Mouse (Mus musculus) forebrain, embryonic 16.5 days (tissue): ENCODE measurements around the gene Rgs8. TPM values are rescaled to one million over a fixed set of nuclear protein-coding genes. Genes with fewer than 3 reads are reported as not detected.

ENCODE experiments used
- ATAC-seq: fragments of 200-750 bp; cut with Nextera tagmentation; 2 replicates; pipeline ENCODE4 v1.8.0; 2017; ENCODE audit warnings: mild to moderate bottlenecking, moderate library complexity
- H3K27ac ChIP-seq: fragments of 300-500 bp; sonication (generic); 2 replicates; pipeline ENCODE4 v1.5.1; 2014; ENCODE audit warnings: low read length, control low read depth
- H3K27me3 ChIP-seq: fragments of 300-500 bp; sonication (generic); replicated peaks from 2 replicates; pipeline ENCODE4 v1.6.1; 2014; ENCODE audit warnings: low read length; ENCODE audit not compliant: control insufficient read depth, insufficient read depth
- H3K36me3 ChIP-seq: fragments of 300-500 bp; sonication (generic); 2 replicates; pipeline ENCODE4 v1.6.1; 2014; ENCODE audit not compliant: control insufficient read depth, insufficient read depth
- H3K4me1 ChIP-seq: fragments of 300-500 bp; sonication (generic); replicated peaks from 2 replicates; pipeline ENCODE4 v1.6.1; 2014; ENCODE audit warnings: low read length; ENCODE audit not compliant: control insufficient read depth, insufficient read depth
- H3K4me2 ChIP-seq: fragments of 300-500 bp; sonication (generic); 2 replicates; pipeline ENCODE4 v1.6.1; 2014; ENCODE audit warnings: mild to moderate bottlenecking, low read length, control low read depth
- H3K4me3 ChIP-seq: fragments of 300-500 bp; sonication (generic); replicated peaks from 2 replicates; pipeline ENCODE4 v1.5.1; 2014; ENCODE audit warnings: mild to moderate bottlenecking, low read length, control low read depth
- H3K9ac ChIP-seq: fragments of 300-500 bp; sonication (generic); replicated peaks from 2 replicates; pipeline ENCODE4 v1.6.1; 2014; ENCODE audit warnings: low read depth, low read length, control low read depth
- H3K9me3 ChIP-seq: fragments of 300-500 bp; sonication (generic); 2 replicates; pipeline ENCODE4 v1.6.1; 2016; ENCODE audit warnings: low read length; ENCODE audit not compliant: control insufficient read depth
- WGBS: fragments of 180-500 bp; shearing (Covaris S2); extraction: QIAGEN DNeasy Blood & Tissue Kit; methylation state at CpG from one replicate; pipeline ENCODE4 v1.1.7; 2014; 5-methylcytosine and 5-hydroxymethylcytosine counted together
- polyA plus RNA-seq: library from polyadenylated mRNA; unstranded; fragments of >200 nt; fragmentation: Nextera tagmentation; extraction: Ambion mirVana; gene quantifications from 2 replicates; pipeline ENCODE4 v1.2.1, GENCODE M21; 2015

Rgs8 gene
- polyA plus RNA-seq, 1 experiment from 2014 or later, result 22.4 TPM

GRCm38 (mm10) chr1:153698311-153699084 is 45.7 kb downstream of the Rgs8 start:
- Histone ChIP-seq H3K9me3 (no peaks in the 10 kb centered on the region), H3K27ac (no peak overlapping the region), H3K27me3 (no peaks in the 10 kb centered on the region), H3K4me3 (no peak overlapping the region), H3K9ac (no peak overlapping the region), H3K4me1 (peaks cover 9% of the 10 kb centered on the region), H3K4me2 (no peak overlapping the region), H3K36me3 (no peaks in the 10 kb centered on the region)
- WGBS, result 82% methylated on average over 7 of the region's 7 CpGs
- ATAC-seq, result no peak

- Histone ChIP-seq H3K36me3 (no peaks in the 10 kb centered on the region), H3K27me3 (no peaks in the 10 kb centered on the region), H3K27ac (no peak overlapping the region), H3K4me3 (no peak overlapping the region), H3K4me1 (peaks cover 20% of the 10 kb centered on the region), H3K9me3 (no peaks in the 10 kb centered on the region), H3K9ac (no peak overlapping the region), H3K4me2 (no peak overlapping the region)
- WGBS, result 89% methylated on average over 11 of the region's 11 CpGs
- ATAC-seq, result no peak
These were observed 47.7 kb downstream of the Rgs8 start for GRCm38 (mm10) chr1:153700448-153701063.

DNA sequence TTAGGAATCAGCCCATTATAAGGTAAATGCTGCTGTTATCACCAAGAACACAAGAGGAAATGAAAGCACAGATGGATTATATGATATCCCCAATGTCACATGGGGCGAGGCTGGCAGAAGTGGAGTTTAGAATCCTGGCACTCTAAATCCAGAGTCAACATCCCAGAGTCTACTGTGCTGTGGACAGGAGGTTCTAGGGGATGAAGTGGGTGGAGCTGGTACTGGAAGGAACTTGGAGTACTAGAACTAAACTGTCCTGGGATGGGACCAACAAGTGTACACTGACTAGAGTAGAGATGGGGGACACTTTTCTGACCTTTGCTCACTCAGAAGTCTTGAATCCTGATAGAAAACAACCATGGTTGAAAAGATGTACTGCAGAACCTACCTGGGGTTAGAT is 48.6 kb downstream of the Rgs8 start:
- Histone ChIP-seq H3K4me3 (no peak overlapping the region), H3K9ac (no peak overlapping the region), H3K36me3 (no peaks in the 10 kb centered on the region), H3K4me1 (peaks cover 20% of the 10 kb centered on the region), H3K27me3 (no peaks in the 10 kb centered on the region), H3K9me3 (no peaks in the 10 kb centered on the region), H3K4me2 (no peak overlapping the region), H3K27ac (no peak overlapping the region)
- ATAC-seq, result no peak
- WGBS, result 100% methylated on average over 1 of the region's 1 CpGs

DNA sequence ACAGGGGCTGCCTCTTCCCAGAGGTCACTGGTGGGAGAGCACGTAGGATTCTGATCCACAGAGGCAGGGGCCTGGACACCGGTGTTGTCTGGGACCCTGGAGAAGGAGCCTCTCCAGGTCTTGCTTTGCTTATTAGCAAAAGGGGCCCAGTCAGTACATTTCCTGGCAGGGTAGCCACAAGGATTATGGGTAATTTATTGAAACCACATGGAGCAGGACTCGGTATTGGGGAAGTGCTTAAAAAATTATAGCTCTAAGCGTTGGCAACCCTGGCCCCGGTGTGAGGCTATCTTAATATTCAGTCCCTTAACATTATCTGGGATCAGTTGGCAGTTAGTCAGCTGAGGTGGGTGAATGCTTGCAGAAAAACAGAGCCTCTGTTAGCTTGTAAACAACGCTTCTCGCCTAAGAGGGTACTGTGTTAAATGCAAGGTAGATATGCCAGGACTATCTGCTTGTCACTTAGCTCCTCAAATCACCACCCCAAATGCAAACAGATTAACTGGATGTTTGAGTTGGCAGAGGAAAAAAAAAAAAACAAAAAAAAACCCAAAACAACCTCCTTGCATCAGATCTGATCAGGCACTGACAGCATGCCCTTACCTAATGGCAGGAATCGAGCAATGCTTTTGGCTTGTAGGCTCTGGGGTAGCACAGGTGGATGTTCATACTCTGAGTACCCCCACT is 49.5 kb downstream of the Rgs8 start:
- no peak for ATAC-seq
- 73% methylated on average over 8 of the region's 8 CpGs for WGBS

GRCm38 (mm10) chr1:153702853-153703410 is 50.1 kb downstream of the Rgs8 start:
- WGBS, result 29% methylated on average over 8 of the region's 8 CpGs
- H3K9ac ChIP-seq, result no peak overlapping the region
- ATAC-seq, result peak; percentile 13

More for the DNA sequence above, 49.5 kb downstream of the Rgs8 start:
- Histone ChIP-seq H3K4me3 (no peak overlapping the region), H3K9me3 (no peaks in the 10 kb centered on the region), H3K36me3 (no peaks in the 10 kb centered on the region), H3K27me3 (no peaks in the 10 kb centered on the region), H3K4me1 (peaks cover 20% of the 10 kb centered on the region), H3K27ac (no peak overlapping the region; the same call in 1 of the 2 replicates), H3K4me2 (no peak overlapping the region), H3K9ac (no peak overlapping the region)

GRCm38 (mm10) chr1:153703445-153703991 is 50.7 kb downstream of the Rgs8 start:
- Histone ChIP-seq H3K27me3 (no peaks in the 10 kb centered on the region), H3K4me3 (no peak overlapping the region), H3K4me1 (peaks cover 20% of the 10 kb centered on the region), H3K27ac (peak overlapping the region; percentile 57), H3K9me3 (no peaks in the 10 kb centered on the region), H3K4me2 (peak overlapping the region; percentile 28), H3K36me3 (no peaks in the 10 kb centered on the region), H3K9ac (no peak overlapping the region)
- 4% methylated on average over 12 of the region's 12 CpGs for WGBS
- ATAC-seq, result peak; percentile 86

More at GRCm38 (mm10) chr1:153702853-153703410, 50.1 kb downstream of the Rgs8 start:
- no peaks in the 10 kb centered on the region for H3K9me3 ChIP-seq
- H3K4me1 ChIP-seq, result peaks cover 20% of the 10 kb centered on the region
- peak overlapping the region; percentile 57 for H3K27ac ChIP-seq
- no peak overlapping the region for H3K4me3 ChIP-seq
- no peak overlapping the region for H3K4me2 ChIP-seq
- no peaks in the 10 kb centered on the region for H3K27me3 ChIP-seq
- no peaks in the 10 kb centered on the region for H3K36me3 ChIP-seq

- Histone ChIP-seq H3K4me2 (peak overlapping the region; percentile 28; the same call in 1 of the 2 replicates), H3K27ac (no peak overlapping the region; the same call in 1 of the 2 replicates), H3K36me3 (no peaks in the 10 kb centered on the region), H3K4me3 (no peak overlapping the region), H3K27me3 (no peaks in the 10 kb centered on the region), H3K9me3 (no peaks in the 10 kb centered on the region), H3K4me1 (peaks cover 20% of the 10 kb centered on the region), H3K9ac (no peak overlapping the region)
- peak; percentile 74 for ATAC-seq
- WGBS, result 11% methylated on average over 7 of the region's 7 CpGs
These were observed 51.3 kb downstream of the Rgs8 start for GRCm38 (mm10) chr1:153704174-153704573.

GRCm38 (mm10) chr1:153704996-153705395 is 52.2 kb downstream of the Rgs8 start:
- ATAC-seq, result no peak
- Histone ChIP-seq H3K9ac (no peak overlapping the region), H3K27me3 (no peaks in the 10 kb centered on the region), H3K9me3 (no peaks in the 10 kb centered on the region), H3K4me3 (no peak overlapping the region), H3K4me1 (peaks cover 20% of the 10 kb centered on the region), H3K4me2 (no peak overlapping the region), H3K27ac (no peak overlapping the region), H3K36me3 (no peaks in the 10 kb centered on the region)
- 24% methylated on average over 3 of the region's 3 CpGs for WGBS

DNA sequence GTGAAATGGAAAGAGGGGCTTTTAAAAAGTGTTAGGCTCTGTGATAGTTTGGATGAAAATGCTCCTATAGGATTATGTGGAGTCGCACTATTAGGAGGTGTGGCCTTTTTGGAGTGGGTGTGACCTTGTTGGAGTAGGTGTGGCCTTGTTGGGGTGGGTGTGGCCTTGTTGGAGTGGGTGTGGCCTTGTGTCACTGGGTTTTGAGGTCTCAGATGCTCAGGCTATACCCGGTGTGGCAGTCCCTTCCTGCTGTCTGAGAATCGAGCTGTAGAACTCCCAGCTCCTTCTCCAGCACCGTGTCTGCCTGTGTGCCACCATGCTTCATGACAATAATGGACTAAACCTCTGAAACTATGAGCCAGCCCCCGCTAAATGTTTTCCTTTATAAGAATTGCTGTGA is 55.8 kb downstream of the Rgs8 start:
- H3K4me3 ChIP-seq, result no peak overlapping the region
- no peaks in the 10 kb centered on the region for H3K9me3 ChIP-seq
- H3K9ac ChIP-seq, result no peak overlapping the region
- no peak overlapping the region for H3K27ac ChIP-seq
- H3K4me1 ChIP-seq, result peaks cover 9% of the 10 kb centered on the region
- no peak for ATAC-seq
- H3K4me2 ChIP-seq, result no peak overlapping the region
- H3K27me3 ChIP-seq, result no peaks in the 10 kb centered on the region
- WGBS, result 91% methylated on average over 5 of the region's 5 CpGs
- no peaks in the 10 kb centered on the region for H3K36me3 ChIP-seq
